Mouse (Mus musculus) megakaryocyte, embryonic 14.5 days (primary cell): ENCODE measurements around the gene Gga2.

Source experiments
- FLI1 ChIP-seq: IDR thresholded peaks from 2 replicates; pipeline ENCODE4 v1.6.1; 2012; ENCODE audit warnings: low read length, inconsistent platforms, mixed read lengths
- GATA1 ChIP-seq: IDR thresholded peaks from 3 replicates; pipeline ENCODE4 v1.6.1; 2012; ENCODE audit warnings: mixed read lengths, low read length, inconsistent platforms, borderline replicate concordance

- TF ChIP-seq GATA1 (no peak), FLI1 (no peak)
These were observed 54.9 kb downstream of the Gga2 start for GRCm38 (mm10) chr7:121966169-121966568.
